Mouse (Mus musculus) small intestine, adult 2 months (tissue): Measurements from ENCODE around the gene Trmt1.

ENCODE experiments used
- CTCF ChIP-seq: fragments of 200-500 bp; IDR thresholded peaks from 2 replicates; pipeline ENCODE4 v1.5.1; 2012; ENCODE audit warnings: low read depth, mild to moderate bottlenecking, control low read depth, inconsistent platforms, low read length, moderate library complexity, mixed read lengths; ENCODE audit not compliant: insufficient replicate concordance, insufficient read length; ENCODE audit errors: extremely low read depth
- POLR2A ChIP-seq: fragments of 200-500 bp; IDR thresholded peaks from 2 replicates; pipeline ENCODE4 v1.6.1; 2012; ENCODE audit warnings: low read depth, mild to moderate bottlenecking, control low read depth, inconsistent platforms, low read length, moderate library complexity

DNA sequence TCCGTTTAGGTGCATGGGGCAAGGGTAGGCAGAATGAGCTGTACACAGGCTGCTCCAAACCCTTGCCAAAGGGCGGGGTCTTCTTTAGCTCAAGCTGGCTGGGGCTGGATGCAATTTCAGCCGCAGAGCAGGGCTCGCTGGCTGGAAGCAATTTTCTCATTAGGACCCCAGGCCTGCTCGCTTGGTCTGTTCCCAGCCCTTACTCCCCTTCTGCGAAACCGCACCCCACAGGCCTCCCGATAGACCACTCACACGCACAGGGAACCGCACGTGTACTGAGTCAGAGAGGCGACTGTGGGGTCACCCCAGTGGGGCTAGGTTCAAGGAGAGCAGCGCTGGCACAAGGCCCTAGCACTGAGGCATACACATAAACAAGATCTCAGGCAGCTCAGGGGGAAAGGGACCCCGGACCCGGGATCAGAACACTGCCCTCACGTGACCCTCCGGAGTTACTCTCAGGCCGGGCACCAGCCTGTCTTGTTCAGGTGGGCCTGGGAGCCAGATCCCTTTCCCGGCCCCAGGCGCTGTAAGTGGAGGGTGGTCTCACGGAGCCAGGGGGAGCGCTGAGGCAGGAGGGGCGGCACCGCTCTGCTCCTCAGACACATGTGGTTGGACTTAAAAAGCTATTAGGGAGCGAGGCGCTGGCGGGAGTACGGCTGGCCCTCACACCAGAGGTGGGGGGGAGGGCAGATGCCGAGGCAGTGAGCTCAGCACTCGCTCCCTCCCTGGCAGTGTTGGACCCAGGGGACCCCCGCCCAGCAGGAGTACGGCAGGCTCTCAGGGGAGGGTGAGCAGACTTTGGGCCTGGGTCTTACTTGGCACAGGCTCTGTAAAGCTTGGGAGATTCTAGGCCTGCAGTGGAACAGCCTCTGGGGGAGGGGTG lies 56.3 kb downstream of the Trmt1 start:
- TF ChIP-seq CTCF = no peak
- TF ChIP-seq POLR2A = no peak
